8 mouse cellular contexts compared by ENCODE assay signal in the genomic region with DNA sequence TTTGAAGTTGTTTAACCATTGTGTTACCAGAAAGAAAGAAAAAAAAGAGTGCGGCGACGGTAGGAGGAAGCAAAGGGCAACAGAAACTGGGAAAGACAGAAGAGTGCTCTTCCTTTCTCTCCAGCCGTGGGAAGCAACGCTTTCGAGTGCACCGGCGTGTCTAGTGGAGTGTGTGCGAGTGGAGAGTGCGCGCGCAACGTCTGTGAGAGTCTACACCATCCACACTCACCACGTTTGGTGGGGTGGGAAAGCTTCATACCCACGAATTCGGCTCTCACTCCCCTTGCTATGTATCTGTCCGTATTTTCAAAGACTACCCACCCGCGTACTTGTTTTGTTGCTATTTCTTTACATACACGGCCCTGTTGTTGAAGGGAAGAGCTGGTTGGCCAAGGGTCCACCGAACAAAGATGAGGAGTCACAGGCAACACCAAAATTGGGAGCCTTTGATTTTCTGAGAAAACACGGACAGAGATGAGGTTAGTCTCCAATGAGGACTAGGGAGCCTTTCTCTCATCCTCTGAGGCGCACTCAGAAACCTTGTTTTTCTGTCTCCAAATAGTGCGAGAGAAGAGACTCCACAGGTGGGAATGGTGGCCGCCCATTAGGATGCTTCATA. TPM values are rescaled to one million over a fixed set of nuclear protein-coding genes. Genes with fewer than 3 reads are reported as not detected.
DNase-seq lines count a peak whose midpoint lies in the region; ATAC-seq lines count a peak whose summit lies in the region.

No protein-coding gene starts in this region.

- H3K36me3 ChIP-seq in heart, embryonic 11.5 days (ENCODE audit: control insufficient read depth, insufficient read depth, low read length): no peaks in the 10 kb centered on the region
- no peaks in the 10 kb centered on the region for H3K36me3 ChIP-seq in hindbrain, embryonic 10.5 days
- H3K36me3 ChIP-seq in midbrain, embryonic 12.5 days: no peaks in the 10 kb centered on the region

- no peak overlapping the region for H3K27ac ChIP-seq in heart, embryonic 11.5 days (ENCODE audit: low read depth, low read length)
- 0 out of 2 replicates have a peak overlapping the region, but pooled peaks have one; percentile 62 for H3K27ac ChIP-seq in hindbrain, embryonic 10.5 days
- no peak overlapping the region for H3K27ac ChIP-seq in midbrain, embryonic 12.5 days (replicated peaks)

- H3K9ac ChIP-seq in heart, embryonic 11.5 days (ENCODE audit: low read depth, low read length): no peak overlapping the region
- H3K9ac ChIP-seq in midbrain, embryonic 12.5 days (replicated peaks): no peak overlapping the region

- peaks cover 16% of the 10 kb centered on the region for H3K4me1 ChIP-seq in heart, embryonic 11.5 days (ENCODE audit: control insufficient read depth, insufficient read depth, low read length)
- H3K4me1 ChIP-seq in hindbrain, embryonic 10.5 days (replicated peaks): peaks cover 42% of the 10 kb centered on the region
- peaks cover 35% of the 10 kb centered on the region for H3K4me1 ChIP-seq in midbrain, embryonic 12.5 days

- H3K27me3 ChIP-seq in heart, embryonic 11.5 days (ENCODE audit: control insufficient read depth, insufficient read depth, low read length): peaks cover 85% of the 10 kb centered on the region
- H3K27me3 ChIP-seq in hindbrain, embryonic 10.5 days (ENCODE audit: insufficient read depth, poor library complexity, severe bottlenecking): peaks cover 100% of the 10 kb centered on the region
- H3K27me3 ChIP-seq in midbrain, embryonic 12.5 days: peaks cover 95% of the 10 kb centered on the region

- 3% methylated on average over 25 of the region's 25 CpGs for WGBS in heart, embryonic 11.5 days (ENCODE audit: insufficient replicate concordance)
- 2% methylated on average over 25 of the region's 25 CpGs for WGBS in hindbrain, embryonic 10.5 days
- under 1% methylated on average over 25 of the region's 25 CpGs for WGBS in midbrain, embryonic 12.5 days

- intact Hi-C loops in heart, postnatal 10 days (cut with DNase I): no loop called here

- DNase-seq in heart, postnatal 10 days: no peak
- DNase-seq in Muller cell, postnatal 12 days (ENCODE audit: inconsistent ontology term): peak; percentile 27
- peak; percentile 24 for DNase-seq in hindbrain, embryonic 10.5 days (ENCODE audit: low spot score)
- DNase-seq in urinary bladder, adult 18-20 months (ENCODE audit: low spot score in 2 of 2): no peak
- DNase-seq in kidney, adult 8-10 months: no peak

- peak overlapping the region; percentile 25 for H3K4me3 ChIP-seq in heart, embryonic 11.5 days (ENCODE audit: low read depth, low read length)
- peak overlapping the region; percentile 55 for H3K4me3 ChIP-seq in hindbrain, embryonic 10.5 days
- H3K4me3 ChIP-seq in midbrain, embryonic 12.5 days: peak overlapping the region; percentile 51

- peak overlapping the region; percentile 36 for H3K4me2 ChIP-seq in heart, embryonic 11.5 days
- peak overlapping the region; percentile 77 for H3K4me2 ChIP-seq in midbrain, embryonic 12.5 days (replicated peaks)

- no peak for ATAC-seq in heart, embryonic 11.5 days (replicated peaks; ENCODE audit: insufficient number of reproducible peaks, low FRiP score, low TSS enrichment)
- ATAC-seq in midbrain, embryonic 12.5 days (ENCODE audit: low FRiP score, low read depth): no peak
- ATAC-seq in frontal cortex, adult (ENCODE audit: low TSS enrichment): no peak

- H3K9me3 ChIP-seq in heart, embryonic 11.5 days (replicated peaks; ENCODE audit: control insufficient read depth, low read length): peaks cover 9% of the 10 kb centered on the region
- peaks cover 12% of the 10 kb centered on the region for H3K9me3 ChIP-seq in hindbrain, embryonic 10.5 days
- peaks cover 9% of the 10 kb centered on the region; the same call in 1 of the 2 replicates for H3K9me3 ChIP-seq in midbrain, embryonic 12.5 days

RNA-seq across cellular contexts. Expression of a gene that starts 0.8 kb away (rescaled TPM):
- not detected in 2 replicates for polyA plus RNA-seq in heart, embryonic 11.5 days (2014; fragmentation: Nextera tagmentation; extraction: Ambion mirVana)
- total RNA-seq in heart, postnatal 10 days (2021): not detected
- 8.9 and 16.9 TPM in 2 replicates for polyA plus RNA-seq in hindbrain, embryonic 10.5 days (2016; fragmentation: Nextera tagmentation; extraction: Ambion mirVana)
- polyA plus RNA-seq in midbrain, embryonic 12.5 days (2016; fragmentation: Nextera tagmentation; extraction: Ambion mirVana): 26.9 and 27.6 TPM in 2 replicates

Comparison
In these comparisons a context has a peak if more than half of its experiments do, and no peak if none do; other contexts are left out.
1. DNase-seq: peak in Muller cell, postnatal 12 days (single experiment) and hindbrain, embryonic 10.5 days (single experiment); none in heart, postnatal 10 days (0 of 2), urinary bladder, adult 18-20 months (0 of 2) and kidney, adult 8-10 months (0 of 2).
2. Peak in every context shown above with its lines, with median percentiles within 50 percentile points of each other: H3K4me3 ChIP-seq.